Mouse (Mus musculus): Measurements from ENCODE around the gene Filip1l. TPM values are rescaled to one million over a fixed set of nuclear protein-coding genes. Genes with fewer than 3 reads are reported as not detected.

Gene Filip1l
- polyA plus RNA-seq, 1 experiment, result 15.1 TPM

DNA sequence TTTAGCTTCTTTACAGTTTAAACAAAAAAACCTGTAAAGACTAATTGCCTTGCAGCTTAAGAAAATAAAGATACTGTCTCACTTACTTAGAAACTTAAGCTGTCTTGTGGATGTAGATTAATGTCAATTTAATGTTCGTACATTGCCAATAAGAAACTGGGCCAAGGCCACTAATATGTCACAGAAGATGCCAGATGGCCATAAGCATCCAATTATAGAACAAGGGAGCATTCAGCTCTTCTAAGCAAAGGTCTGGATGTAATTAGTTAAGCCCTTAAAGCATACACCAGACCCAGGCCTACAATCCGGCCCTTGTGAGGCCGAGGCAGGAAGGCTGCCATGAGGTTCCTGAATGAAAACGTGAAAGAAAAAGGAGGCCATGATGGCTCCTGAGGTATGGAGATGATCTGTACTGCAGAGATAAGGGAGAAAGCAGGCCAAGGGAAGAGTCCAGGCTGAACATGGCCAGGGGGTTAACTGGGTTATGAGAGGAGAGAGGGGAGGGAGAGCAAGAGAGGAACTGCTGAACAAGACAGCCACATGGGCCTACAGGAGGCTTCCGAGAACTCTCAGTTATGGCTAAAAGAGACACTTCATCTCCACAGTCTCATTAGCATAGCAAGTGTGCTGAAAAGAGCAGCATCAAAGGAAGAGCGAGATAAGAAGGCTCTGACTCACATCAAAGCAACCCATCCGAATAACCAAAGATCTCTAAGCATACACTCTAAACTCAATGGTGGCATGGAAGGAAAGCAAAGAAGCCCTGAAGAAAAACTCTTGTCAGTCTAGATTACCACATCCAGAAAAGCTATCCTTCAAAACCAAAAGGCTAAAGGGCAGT lies 33.4 kb upstream of the Filip1l start:
- Histone ChIP-seq H3K4me1 (ENCODE audit: control insufficient read depth, insufficient read depth, low read length) (peaks cover 13% of the 10 kb centered on the region), H3K4me3 (replicated peaks; ENCODE audit: extremely low read depth, low read depth, low read length) (no peak overlapping the region)
- WGBS, result 79% methylated on average over 7 of the region's 7 CpGs
- TF ChIP-seq CTCF (IDR thresholded peaks at IDR 0.05; ENCODE audit: insufficient read depth, low read length) (no peak), POLR2A (IDR thresholded peaks at IDR 0.05; ENCODE audit: borderline replicate concordance, extremely low read depth, low read depth, low read length) (no peak)
- DNase-seq, result no peak

- DNase-seq, result no peak
- no peaks in the 10 kb centered on the region; the same call in 1 of the 2 replicates for H3K4me1 ChIP-seq (ENCODE audit: control insufficient read depth, insufficient read depth, low read length)
- TF ChIP-seq CTCF (IDR thresholded peaks at IDR 0.05; ENCODE audit: insufficient read depth, low read length) (no peak), POLR2A (IDR thresholded peaks at IDR 0.05; ENCODE audit: borderline replicate concordance, extremely low read depth, low read depth, low read length) (no peak)
- no peak overlapping the region for H3K4me3 ChIP-seq (replicated peaks; ENCODE audit: extremely low read depth, low read depth, low read length)
- 64% methylated on average over 7 of the region's 7 CpGs for WGBS
Measured at GRCm38 (mm10) chr16:57326996-57327395, 25.9 kb upstream of the Filip1l start.

- TF ChIP-seq POLR2A (IDR thresholded peaks at IDR 0.05; ENCODE audit: borderline replicate concordance, extremely low read depth, low read depth, low read length) (no peak), CTCF (IDR thresholded peaks at IDR 0.05; ENCODE audit: insufficient read depth, low read length) (no peak)
- H3K4me3 ChIP-seq (replicated peaks; ENCODE audit: extremely low read depth, low read depth, low read length), result no peak overlapping the region
- no peak for DNase-seq
- 76% methylated on average over 8 of the region's 8 CpGs for WGBS
- no peaks in the 10 kb centered on the region; the same call in 1 of the 2 replicates for H3K4me1 ChIP-seq (ENCODE audit: control insufficient read depth, insufficient read depth, low read length)
Measured at GRCm38 (mm10) chr16:57329028-57329427, 23.9 kb upstream of the Filip1l start.

- no peak overlapping the region for H3K4me3 ChIP-seq (replicated peaks; ENCODE audit: extremely low read depth, low read depth, low read length)
- 56% methylated on average over 2 of the region's 2 CpGs for WGBS
- no peak for DNase-seq
- no peaks in the 10 kb centered on the region; the same call in 1 of the 2 replicates for H3K4me1 ChIP-seq (ENCODE audit: control insufficient read depth, insufficient read depth, low read length)
- TF ChIP-seq POLR2A (IDR thresholded peaks at IDR 0.05; ENCODE audit: borderline replicate concordance, extremely low read depth, low read depth, low read length) (no peak), CTCF (IDR thresholded peaks at IDR 0.05; ENCODE audit: insufficient read depth, low read length) (no peak)
Measured at GRCm38 (mm10) chr16:57330111-57330510, 22.8 kb upstream of the Filip1l start.

DNA sequence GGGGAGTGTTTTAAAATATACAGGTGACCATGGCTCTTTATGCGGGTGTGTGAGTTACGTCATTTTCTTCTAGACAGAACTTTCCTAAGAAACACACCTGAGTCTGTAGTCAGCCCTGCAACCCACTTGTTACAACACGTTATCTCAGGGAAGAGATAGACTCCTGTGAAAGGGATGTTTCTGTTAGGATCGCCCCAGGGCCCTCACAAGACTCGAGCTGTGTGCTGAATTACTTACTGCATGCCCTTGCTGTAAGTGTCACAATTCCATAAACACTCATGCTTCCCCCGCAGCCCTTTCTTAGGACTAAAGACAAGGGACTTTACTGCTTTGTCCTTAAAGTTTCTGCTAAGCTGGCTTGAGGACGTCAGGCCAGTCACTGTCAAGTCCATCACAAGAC lies 20.6 kb upstream of the Filip1l start:
- Histone ChIP-seq H3K4me3 (replicated peaks; ENCODE audit: extremely low read depth, low read depth, low read length) (no peak overlapping the region), H3K4me1 (ENCODE audit: control insufficient read depth, insufficient read depth, low read length) (no peaks in the 10 kb centered on the region; the same call in 1 of the 2 replicates)
- TF ChIP-seq CTCF (IDR thresholded peaks at IDR 0.05; ENCODE audit: insufficient read depth, low read length) (no peak), POLR2A (IDR thresholded peaks at IDR 0.05; ENCODE audit: borderline replicate concordance, extremely low read depth, low read depth, low read length) (no peak)
- no peak for DNase-seq
- WGBS, result 75% methylated on average over 7 of the region's 7 CpGs

DNA sequence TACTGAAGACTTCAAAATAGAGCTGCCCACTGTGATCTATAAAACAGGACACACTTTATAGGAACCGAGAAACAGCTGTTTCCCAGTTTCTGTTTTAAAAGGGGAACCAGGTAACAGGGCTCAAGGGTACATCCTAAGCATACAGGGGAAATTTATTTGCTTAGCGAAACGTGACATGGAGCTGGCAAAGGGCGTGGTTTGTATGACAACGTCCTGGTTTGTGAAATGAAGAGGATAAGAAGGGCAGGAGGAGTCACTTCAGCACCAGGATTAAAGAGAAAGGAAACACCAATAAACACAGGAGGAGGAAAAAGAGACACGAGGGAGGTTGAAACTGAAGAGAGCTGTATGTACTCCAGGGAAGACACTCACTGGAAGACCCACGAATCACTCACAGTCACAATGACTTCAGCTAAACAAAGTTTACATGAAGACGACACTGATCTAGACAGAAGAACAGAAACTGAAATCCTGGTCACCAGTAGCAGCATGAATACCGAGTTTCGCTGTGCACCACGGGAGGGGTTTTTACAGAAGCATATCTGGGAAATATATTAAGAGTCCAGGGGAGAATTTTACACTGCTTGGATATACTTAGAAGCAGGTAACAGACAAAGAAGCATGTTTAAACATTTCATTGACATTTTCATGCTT lies 16.0 kb upstream of the Filip1l start:
- 20% methylated on average over 11 of the region's 11 CpGs for WGBS
- no peak for TF ChIP-seq CTCF (IDR thresholded peaks at IDR 0.05; ENCODE audit: insufficient read depth, low read length)
- TF ChIP-seq POLR2A (IDR thresholded peaks at IDR 0.05; ENCODE audit: borderline replicate concordance, extremely low read depth, low read depth, low read length), result no peak
- DNase-seq, result no peak

DNA sequence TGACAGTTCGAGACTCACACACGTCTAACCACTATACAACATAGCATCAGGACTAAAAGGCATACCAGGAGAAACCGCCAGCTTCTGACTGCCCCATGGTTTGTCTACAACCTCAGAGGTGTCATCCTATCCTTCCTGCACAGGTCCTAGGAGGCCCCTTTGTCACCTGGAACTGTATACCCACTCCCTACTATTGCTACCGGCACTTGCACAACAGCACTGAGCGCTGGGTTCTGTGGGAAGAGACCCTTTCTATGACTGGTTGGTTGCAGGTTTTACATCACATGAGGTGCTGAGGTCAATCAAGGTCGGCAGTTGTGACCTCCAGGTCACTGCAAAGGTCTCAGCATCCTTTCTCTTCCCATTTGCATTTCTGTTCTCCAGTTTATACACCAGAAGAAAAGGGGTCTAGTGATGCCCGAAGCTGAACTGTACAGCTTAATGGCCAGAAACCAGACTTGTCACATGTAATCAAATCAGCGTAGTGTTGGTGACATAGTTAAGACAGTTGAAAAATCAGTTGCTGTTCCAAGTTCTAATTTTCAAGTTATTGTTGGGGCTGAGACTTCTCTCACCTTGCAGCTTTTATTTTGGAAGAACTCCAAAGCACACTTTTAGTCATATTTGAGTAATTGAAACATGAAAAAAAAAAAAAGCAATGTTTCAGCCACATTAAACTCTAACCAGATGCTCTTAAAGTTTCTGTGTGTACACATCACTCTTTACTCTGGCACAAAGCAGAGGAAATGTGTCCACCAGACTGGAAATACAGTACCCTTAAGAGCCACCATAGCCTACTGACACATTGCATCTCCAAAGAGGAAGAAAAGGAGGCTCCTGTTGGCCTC lies 12.9 kb upstream of the Filip1l start:
- Histone ChIP-seq H3K4me3 (replicated peaks; ENCODE audit: extremely low read depth, low read depth, low read length) (no peak overlapping the region), H3K4me1 (ENCODE audit: control insufficient read depth, insufficient read depth, low read length) (peaks cover 2% of the 10 kb centered on the region; the same call in 1 of the 2 replicates)
- 81% methylated on average over 8 of the region's 8 CpGs for WGBS
- TF ChIP-seq POLR2A (IDR thresholded peaks at IDR 0.05; ENCODE audit: borderline replicate concordance, extremely low read depth, low read depth, low read length), result no peak
- no peak for TF ChIP-seq CTCF (IDR thresholded peaks at IDR 0.05; ENCODE audit: insufficient read depth, low read length)
- DNase-seq, result no peak

More for the DNA sequence above, 16.0 kb upstream of the Filip1l start:
- peaks cover 2% of the 10 kb centered on the region; the same call in 1 of the 2 replicates for H3K4me1 ChIP-seq (ENCODE audit: control insufficient read depth, insufficient read depth, low read length)
- H3K4me3 ChIP-seq (replicated peaks; ENCODE audit: extremely low read depth, low read depth, low read length), result peak overlapping the region; percentile 36

DNA sequence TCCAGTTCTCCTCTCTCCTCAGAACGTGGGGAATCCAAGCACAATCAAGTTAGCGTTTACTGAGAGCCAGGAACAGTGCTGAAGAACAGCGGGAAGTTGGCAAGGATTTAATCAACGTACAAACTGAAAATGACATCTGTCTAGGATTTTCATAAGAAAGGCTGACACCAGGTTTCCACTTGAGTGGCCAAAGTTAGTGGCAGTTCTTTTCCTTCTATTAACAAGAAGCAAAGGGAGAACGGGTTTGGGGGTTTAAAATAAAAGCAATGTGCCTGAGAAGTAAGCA lies 12.3 kb upstream of the Filip1l start:
- no peak for DNase-seq
- Histone ChIP-seq H3K4me1 (ENCODE audit: control insufficient read depth, insufficient read depth, low read length) (peaks cover 2% of the 10 kb centered on the region; the same call in 1 of the 2 replicates), H3K4me3 (replicated peaks; ENCODE audit: extremely low read depth, low read depth, low read length) (no peak overlapping the region)
- WGBS, result 53% methylated on average over 5 of the region's 5 CpGs
- no peak for TF ChIP-seq CTCF (IDR thresholded peaks at IDR 0.05; ENCODE audit: insufficient read depth, low read length)

- WGBS, result 89% methylated on average over 3 of the region's 3 CpGs
- DNase-seq, result no peak
- Histone ChIP-seq H3K4me3 (replicated peaks; ENCODE audit: extremely low read depth, low read depth, low read length) (no peak overlapping the region), H3K4me1 (ENCODE audit: control insufficient read depth, insufficient read depth, low read length) (peaks cover 4% of the 10 kb centered on the region)
- TF ChIP-seq CTCF (IDR thresholded peaks at IDR 0.05; ENCODE audit: insufficient read depth, low read length), result no peak
- no peak for TF ChIP-seq POLR2A (IDR thresholded peaks at IDR 0.05; ENCODE audit: borderline replicate concordance, extremely low read depth, low read depth, low read length)
Measured at GRCm38 (mm10) chr16:57346258-57346657, 6.6 kb upstream of the Filip1l start.

Measured in lung, adult 2 months (tissue).